Mouse (Mus musculus): ENCODE results near the gene Asap3.
A peak's percentile ranks its signal among the peaks of the same experiment; 100 is the strongest.

Asap3 gene

GRCm38 (mm10) chr4:136223549-136224239, 17.5 kb downstream of the Asap3 start:
- DNase-seq = no peak

- no peak for DNase-seq
These were observed 18.0 kb downstream of the Asap3 start for GRCm38 (mm10) chr4:136224240-136224559.

GRCm38 (mm10) chr4:136224677-136225460, 18.7 kb downstream of the Asap3 start:
- no peak for DNase-seq

- DNase-seq = no peak
These were observed 21.2 kb downstream of the Asap3 start for GRCm38 (mm10) chr4:136227408-136227807.

- no peak for DNase-seq
These were observed 22.5 kb downstream of the Asap3 start for GRCm38 (mm10) chr4:136228640-136229039.

- no peak for DNase-seq
These were observed 32.5 kb downstream of the Asap3 start for GRCm38 (mm10) chr4:136238669-136239068.

- no peak for DNase-seq
These were observed 32.9 kb downstream of the Asap3 start for GRCm38 (mm10) chr4:136239111-136239510.

- peak; percentile 87 for DNase-seq
These were observed 33.5 kb downstream of the Asap3 start for GRCm38 (mm10) chr4:136239622-136240021.

- DNase-seq = no peak
These were observed 34.0 kb downstream of the Asap3 start for GRCm38 (mm10) chr4:136240123-136240522.

- no peak for DNase-seq
These were observed 34.8 kb downstream of the Asap3 start for GRCm38 (mm10) chr4:136240955-136241354.

- peak; percentile 43 for DNase-seq
These were observed 36.0 kb downstream of the Asap3 start for GRCm38 (mm10) chr4:136242065-136242703.

GRCm38 (mm10) chr4:136242728-136243127, 36.6 kb downstream of the Asap3 start:
- no peak for DNase-seq

GRCm38 (mm10) chr4:136244208-136244607, 38.0 kb downstream of the Asap3 start:
- no peak for DNase-seq

- no peak for DNase-seq
These were observed 39.5 kb downstream of the Asap3 start for GRCm38 (mm10) chr4:136245681-136246080.

GRCm38 (mm10) chr4:136246568-136246969, 40.4 kb downstream of the Asap3 start:
- no peak for DNase-seq

- DNase-seq = no peak
These were observed 41.2 kb downstream of the Asap3 start for GRCm38 (mm10) chr4:136247386-136247728.

GRCm38 (mm10) chr4:136247729-136248463, 41.7 kb downstream of the Asap3 start, which contains the start of gene Tcea3:
Gene Tcea3, plus strand, starts transcription at chr4:136247729.
- DNase-seq = peak; percentile 23

GRCm38 (mm10) chr4:136248464-136249331, 42.5 kb downstream of the Asap3 start:
- DNase-seq = peak; percentile 25

- no peak for DNase-seq
These were observed 43.1 kb downstream of the Asap3 start for GRCm38 (mm10) chr4:136249332-136249647.

- DNase-seq = no peak
These were observed 43.6 kb downstream of the Asap3 start for GRCm38 (mm10) chr4:136249780-136250179.

- DNase-seq = no peak
These were observed 49.8 kb downstream of the Asap3 start for GRCm38 (mm10) chr4:136255919-136256318.

- no peak for DNase-seq
These were observed 50.5 kb downstream of the Asap3 start for GRCm38 (mm10) chr4:136256696-136257095.
